Mouse (Mus musculus) spleen, postnatal 10 days (tissue): ENCODE data around the gene Mul1.

Experiments
- DNase-seq, 2 experiments: peaks; one replicate each; pipeline ENCODE4 v3.0.0; 2021 to 2022; ENCODE audit warnings: low spot score in 2 of 2

Mul1 gene

GRCm38 (mm10) chr4:138440062-138440461 lies 5.6 kb downstream of the Mul1 start:
- no peak for DNase-seq

GRCm38 (mm10) chr4:138444941-138445340 lies 10.5 kb downstream of the Mul1 start:
- DNase-seq = no peak

GRCm38 (mm10) chr4:138446981-138447380 lies 12.5 kb downstream of the Mul1 start:
- DNase-seq = no peak

- peak; percentile 72 to 85 for DNase-seq
Measured at GRCm38 (mm10) chr4:138447387-138447786, 12.9 kb downstream of the Mul1 start.

GRCm38 (mm10) chr4:138447827-138448602 lies 13.5 kb downstream of the Mul1 start:
- DNase-seq = no peak

- no peak for DNase-seq
Measured at GRCm38 (mm10) chr4:138448872-138449615, 14.6 kb downstream of the Mul1 start.

- DNase-seq = no peak
Measured at GRCm38 (mm10) chr4:138449636-138450314, 15.3 kb downstream of the Mul1 start.

GRCm38 (mm10) chr4:138452306-138453096 lies 18.0 kb downstream of the Mul1 start:
- no peak for DNase-seq

- no peak for DNase-seq
Measured at GRCm38 (mm10) chr4:138453097-138453752, 18.8 kb downstream of the Mul1 start.

- DNase-seq = peak in 1 of 2 experiments; percentile 28
Measured at GRCm38 (mm10) chr4:138453753-138454570, 19.5 kb downstream of the Mul1 start, which contains the start of gene Camk2n1. Gene Camk2n1, plus strand, starts transcription at chr4:138454314.

- DNase-seq = peak in 1 of 2 experiments; percentile 23
Measured at GRCm38 (mm10) chr4:138454571-138455140, 20.2 kb downstream of the Mul1 start.

- DNase-seq = no peak
Measured at GRCm38 (mm10) chr4:138455141-138455955, 20.9 kb downstream of the Mul1 start.

- DNase-seq = peak in 1 of 2 experiments; percentile 26
Measured at GRCm38 (mm10) chr4:138455956-138456341, 21.5 kb downstream of the Mul1 start.

GRCm38 (mm10) chr4:138456536-138456935 lies 22.1 kb downstream of the Mul1 start:
- no peak for DNase-seq

GRCm38 (mm10) chr4:138457091-138457490 lies 22.6 kb downstream of the Mul1 start:
- no peak for DNase-seq

- no peak for DNase-seq
Measured at GRCm38 (mm10) chr4:138458171-138458570, 23.7 kb downstream of the Mul1 start.

GRCm38 (mm10) chr4:138458735-138459440 lies 24.4 kb downstream of the Mul1 start:
- no peak for DNase-seq

- DNase-seq = no peak
Measured at GRCm38 (mm10) chr4:138459775-138460174, 25.3 kb downstream of the Mul1 start.
